Mouse (Mus musculus) cerebellum, adult 18-20 months (tissue): Measurements from ENCODE around the gene Slc6a3.
A peak's percentile ranks its signal among the peaks of the same experiment; 100 is the strongest.

Experiments used
- DNase-seq, 2 experiments: peaks; one replicate each; pipeline ENCODE4 v3.0.0; 2021

The Slc6a3 gene

DNA sequence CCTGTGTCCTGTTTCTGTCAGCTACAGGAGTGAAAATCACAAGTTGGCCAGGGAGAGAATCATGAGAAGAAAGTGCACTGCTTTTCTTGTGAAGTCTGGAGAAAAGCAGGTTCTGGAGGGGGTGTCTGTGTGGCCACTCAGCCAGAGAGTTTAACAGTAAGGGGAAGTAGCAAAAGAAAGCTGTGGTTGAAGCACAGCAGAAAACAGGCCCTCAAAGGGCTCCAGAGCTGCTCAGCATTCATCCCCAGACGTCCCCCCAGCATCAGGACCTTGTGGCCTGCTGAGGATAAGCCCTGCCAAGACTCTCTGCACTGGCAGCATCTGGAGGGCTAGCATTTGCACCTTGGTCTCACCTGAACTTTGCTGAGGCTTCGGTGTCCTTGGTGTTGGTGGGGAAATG, 56.0 kb downstream of the Slc6a3 start:
- no peak for DNase-seq

DNA sequence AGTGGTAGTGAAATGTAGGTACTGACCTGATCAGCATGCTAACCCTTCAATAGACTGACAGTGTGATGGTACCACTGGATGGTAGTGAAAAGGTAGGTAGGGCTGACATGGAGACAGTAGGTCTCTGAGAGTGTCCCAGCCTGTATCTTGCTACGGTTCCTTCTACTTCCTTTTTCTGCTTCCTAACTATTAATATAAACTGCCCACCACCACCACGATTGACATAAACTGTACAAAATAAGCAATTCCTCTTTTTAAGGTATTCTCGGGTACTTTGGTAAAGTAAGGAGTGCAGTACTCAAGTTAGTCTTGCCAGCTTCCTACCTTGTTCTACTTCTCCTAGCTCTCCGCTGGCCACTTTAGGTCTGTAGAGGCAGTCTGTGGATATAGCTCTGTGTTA, 59.7 kb downstream of the Slc6a3 start:
- DNase-seq: no peak

DNA sequence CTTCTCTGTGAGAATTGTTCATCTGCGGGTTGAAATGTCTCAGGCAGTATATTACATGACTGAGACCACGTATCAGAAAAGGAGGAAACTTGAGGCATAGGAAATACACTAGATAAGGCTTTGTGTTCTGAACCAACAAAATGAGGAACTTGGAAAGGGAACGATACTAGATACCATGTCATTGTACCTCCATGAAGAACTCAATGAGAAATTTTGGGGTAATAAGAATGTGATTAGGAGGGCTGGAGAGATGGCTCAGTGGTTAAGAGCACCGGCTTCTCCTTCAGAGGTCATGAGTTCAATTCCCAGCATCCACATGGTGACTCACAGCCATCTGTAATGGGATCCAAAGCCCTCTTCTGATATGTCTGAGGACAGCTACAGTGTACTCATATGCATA, 63.7 kb downstream of the Slc6a3 start:
- DNase-seq: no peak

DNA sequence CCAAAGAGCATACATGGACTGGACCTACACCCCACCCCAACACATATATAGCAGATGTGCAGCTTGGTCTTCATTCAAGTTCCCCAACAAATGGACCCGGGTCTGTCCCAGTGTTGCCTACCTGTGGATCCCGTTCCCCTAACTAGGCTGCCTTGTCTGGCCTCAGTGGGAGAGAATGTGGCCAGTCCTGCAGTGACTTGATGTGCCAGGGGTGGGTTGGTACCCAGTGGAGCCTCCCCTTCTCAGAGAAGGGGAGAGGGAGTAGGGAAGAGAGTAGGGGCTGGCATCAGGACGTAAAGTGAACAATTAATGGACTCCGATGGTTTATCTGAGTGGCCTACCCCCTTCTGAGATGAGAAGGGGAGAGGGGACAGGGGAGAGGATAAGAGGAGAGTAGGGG, 66.5 kb downstream of the Slc6a3 start:
- peak; percentile 15 to 20 for DNase-seq

DNA sequence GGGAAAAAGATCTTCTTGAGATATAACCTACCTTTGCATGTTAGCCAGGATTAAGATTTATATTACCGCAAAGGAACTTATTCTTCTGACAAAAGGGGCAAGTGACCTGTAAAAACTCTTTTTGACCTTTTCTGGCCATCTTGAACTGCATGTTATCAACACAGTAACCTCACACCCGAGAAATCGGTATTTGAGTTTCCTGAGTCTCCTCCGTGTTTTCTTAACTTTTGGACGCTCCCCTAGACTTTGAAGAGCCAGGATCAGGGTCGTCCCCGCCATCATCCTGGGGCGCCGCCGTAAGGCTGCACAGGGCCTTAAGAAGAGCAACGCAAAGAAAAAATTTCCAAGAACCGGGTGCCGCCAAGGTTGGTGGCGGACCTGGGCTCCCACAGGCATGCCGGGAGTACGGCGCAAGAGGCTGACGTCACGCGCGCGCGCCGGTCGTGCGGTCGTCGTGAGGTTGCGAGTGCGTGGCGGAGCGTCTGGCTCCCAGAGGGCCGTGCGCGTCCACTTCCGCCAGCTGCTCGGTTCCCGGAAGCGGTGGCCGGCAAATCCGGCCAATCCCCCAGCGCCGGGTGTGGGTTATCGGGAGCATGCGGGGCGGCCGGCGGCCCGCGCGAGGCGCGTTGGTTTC, 67.1 kb downstream of the Slc6a3 start, which contains the start of gene Clptm1l:
Gene Clptm1l (plus strand): TSS at position 485 of the 634 bp plus-strand sequence.
- DNase-seq: peak; percentile 98 to 100

DNA sequence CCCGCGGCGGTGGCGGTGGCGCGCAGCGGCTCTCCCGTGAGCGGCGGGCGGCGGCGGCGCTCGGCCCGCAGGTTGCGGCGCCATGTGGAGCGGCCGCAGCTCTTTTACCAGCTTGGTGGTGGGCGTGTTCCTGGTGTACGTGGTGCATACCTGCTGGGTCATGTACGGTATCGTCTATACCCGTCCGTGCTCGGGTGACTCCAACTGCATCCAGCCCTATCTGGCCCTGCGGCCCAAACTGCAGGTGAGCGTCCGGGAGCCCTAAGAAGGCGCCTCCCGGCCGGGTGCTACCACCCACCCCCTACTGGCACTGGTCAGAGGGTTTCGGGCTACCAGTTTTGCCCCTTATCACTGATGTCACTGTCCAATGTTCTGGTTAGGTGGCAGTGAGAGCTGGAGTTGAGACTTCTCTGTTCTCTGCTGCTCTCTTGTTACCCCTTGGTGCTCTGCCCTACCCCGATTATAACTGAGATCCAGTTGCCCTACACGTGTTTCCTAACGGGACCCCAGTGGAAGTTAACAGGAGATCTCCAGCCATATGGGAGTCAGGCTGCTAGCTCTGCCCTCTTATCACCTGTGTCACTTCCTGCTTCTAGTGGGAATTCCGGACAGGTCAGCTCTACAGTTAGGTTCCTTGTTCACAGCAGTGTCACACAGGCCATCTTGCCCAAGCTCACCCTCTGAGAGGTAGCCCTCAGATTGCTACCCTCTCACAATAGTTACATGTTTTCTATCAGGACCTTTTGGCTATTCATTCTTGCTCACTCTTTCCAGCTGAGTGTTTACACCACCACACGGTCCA, 67.8 kb downstream of the Slc6a3 start:
- DNase-seq: no peak

DNA sequence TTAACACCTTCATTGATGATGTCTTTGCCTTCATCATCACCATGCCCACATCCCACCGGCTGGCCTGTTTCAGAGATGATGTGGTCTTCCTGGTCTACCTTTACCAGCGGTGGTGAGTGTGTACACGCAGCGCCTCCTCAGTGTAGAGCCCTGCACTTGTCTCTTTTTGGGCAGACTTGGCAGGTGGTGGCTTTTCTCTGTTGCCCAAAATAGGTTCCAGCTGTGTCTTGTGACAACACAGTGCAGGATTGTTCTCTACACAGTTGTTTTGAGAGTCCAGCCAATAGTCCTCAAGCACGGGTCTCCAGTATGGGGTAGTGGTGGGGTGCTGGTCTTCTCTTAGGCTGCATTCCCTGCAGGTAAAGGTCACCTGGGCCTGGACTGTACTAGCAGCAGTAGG, 81.9 kb downstream of the Slc6a3 start:
- no peak for DNase-seq

DNA sequence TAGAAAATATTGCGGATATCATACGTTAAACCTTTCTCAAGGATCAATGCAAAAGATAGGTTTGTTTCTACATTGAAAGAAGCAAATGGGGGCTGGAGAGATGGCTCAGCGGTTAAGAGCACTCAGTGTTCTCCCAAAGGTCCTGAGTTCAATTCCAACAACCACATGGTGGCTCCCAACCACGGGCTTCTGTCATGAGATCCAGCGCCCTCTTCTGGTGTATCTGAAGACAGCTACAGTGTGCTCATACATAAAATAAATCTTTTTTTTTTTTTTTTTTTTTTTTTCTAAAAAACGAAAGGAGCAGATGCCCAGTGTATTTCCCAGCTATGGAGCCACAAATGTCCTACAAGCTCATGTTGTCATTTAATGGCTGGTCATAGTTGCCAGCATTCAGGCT, 84.1 kb downstream of the Slc6a3 start:
- no peak for DNase-seq

DNA sequence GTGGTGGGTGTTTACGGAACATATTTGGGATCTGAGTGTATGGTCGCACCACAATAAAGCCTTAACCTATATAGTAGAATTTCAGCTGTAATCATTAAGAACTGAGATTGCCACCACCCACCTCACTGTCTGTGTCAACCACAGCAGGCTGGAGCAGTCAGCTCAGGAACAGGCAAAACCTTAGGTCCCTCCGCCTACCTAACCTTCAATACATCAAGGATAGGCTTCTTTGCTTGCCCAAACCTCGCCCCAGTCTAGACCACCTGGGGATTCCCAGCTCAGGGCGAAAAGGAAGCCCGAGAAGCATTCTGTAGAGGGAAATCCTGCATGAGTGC, 89.8 kb downstream of the Slc6a3 start:
- DNase-seq: peak in 1 of 2 experiments; percentile 39

DNA sequence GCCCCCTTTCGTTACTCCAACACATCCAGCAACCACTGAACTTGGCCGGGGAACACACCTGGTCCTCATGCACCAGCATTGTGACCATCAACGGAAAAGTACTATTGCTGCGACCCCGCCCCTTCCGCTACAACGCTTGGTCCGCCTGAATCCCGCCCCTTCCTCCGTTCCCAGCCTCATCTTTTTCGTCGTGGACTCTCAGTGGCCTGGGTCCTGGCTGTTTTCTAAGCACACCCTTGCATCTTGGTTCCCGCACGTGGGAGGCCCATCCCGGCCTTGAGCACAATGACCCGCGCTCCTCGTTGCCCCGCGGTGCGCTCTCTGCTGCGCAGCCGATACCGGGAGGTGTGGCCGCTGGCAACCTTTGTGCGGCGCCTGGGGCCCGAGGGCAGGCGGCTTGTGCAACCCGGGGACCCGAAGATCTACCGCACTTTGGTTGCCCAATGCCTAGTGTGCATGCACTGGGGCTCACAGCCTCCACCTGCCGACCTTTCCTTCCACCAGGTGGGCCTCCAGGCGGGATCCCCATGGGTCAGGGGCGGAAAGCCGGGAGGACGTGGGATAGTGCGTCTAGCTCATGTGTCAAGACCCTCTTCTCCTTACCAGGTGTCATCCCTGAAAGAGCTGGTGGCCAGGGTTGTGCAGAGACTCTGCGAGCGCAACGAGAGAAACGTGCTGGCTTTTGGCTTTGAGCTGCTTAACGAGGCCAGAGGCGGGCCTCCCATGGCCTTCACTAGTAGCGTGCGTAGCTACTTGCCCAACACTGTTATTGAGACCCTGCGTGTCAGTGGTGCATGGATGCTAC, 90.4 kb downstream of the Slc6a3 start, which contains the start of gene Tert:
Gene Tert (plus strand): TSS at position 167 of the 805 bp plus-strand sequence.
- peak in 1 of 2 experiments; percentile 45 for DNase-seq
